Mouse (Mus musculus): Measurements from ENCODE around the gene Ncoa1.

The Ncoa1 gene

DNA sequence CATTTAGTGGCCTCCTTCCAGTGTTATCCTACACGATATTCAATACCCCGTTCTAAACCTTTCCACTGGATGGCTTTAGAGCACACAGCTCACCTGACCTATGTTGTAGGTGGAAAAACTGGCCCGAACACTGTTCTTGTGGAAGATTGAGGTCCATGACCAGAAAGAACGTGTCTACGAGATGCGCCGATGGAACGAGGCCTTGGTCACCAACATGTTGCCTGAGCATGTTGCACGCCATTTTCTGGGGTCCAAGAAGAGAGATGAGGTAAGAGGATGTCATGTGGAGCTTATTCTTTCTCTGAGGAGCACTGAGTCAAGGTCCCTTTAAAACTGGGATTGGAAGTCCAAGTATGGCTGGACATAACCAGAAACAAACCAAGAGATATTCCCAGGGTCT is 267.8 kb downstream of the Ncoa1 start:
- H3K36me3 ChIP-seq (ENCODE audit: control insufficient read depth, insufficient read depth, low read length, poor library complexity, severe bottlenecking): peaks cover 2% of the 10 kb centered on the region
- DNase-seq (ENCODE audit: low read depth, low spot score): no peak
- no peaks in the 10 kb centered on the region for H3K27me3 ChIP-seq (ENCODE audit: control insufficient read depth, insufficient read depth, low read length, poor library complexity, severe bottlenecking)

DNA sequence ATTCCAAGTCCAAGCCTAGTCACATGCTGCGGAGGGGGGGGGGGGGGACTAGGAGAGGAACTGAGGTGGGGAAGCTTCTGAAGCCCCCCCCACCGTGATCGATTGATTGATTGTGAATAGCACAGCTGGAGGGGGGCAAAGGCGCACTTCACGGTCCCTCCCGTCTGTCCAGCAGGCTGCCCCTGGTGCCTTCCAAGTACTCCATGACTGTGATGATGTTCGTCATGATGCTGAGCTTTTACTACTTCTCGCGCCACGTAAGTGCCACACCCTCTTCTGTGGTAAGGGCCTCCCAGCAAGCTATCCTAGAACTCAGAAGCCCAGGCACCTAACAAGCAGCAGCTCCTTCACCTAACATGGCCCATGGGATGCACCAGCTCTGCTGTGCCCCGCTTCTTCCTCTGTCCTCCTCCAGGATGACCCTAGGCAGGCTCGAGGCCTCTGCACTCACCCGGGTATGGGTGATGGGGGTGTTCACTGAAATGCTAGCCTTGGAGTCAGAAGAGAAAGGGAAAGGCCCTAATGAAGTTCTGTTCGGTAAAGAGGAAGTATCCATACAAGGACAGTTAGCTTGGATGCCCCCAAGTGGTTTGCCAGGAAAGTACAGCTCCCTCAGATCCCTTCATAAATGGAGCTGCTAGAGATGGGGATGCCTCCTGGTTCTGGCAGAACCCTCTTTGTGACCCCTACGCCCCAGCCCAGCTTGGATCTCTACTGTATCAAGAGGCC is 268.4 kb downstream of the Ncoa1 start:
- H3K36me3 ChIP-seq (ENCODE audit: control insufficient read depth, insufficient read depth, low read length, poor library complexity, severe bottlenecking): peaks cover 2% of the 10 kb centered on the region
- DNase-seq (ENCODE audit: low read depth, low spot score): peak; percentile 78
- no peaks in the 10 kb centered on the region for H3K27me3 ChIP-seq (ENCODE audit: control insufficient read depth, insufficient read depth, low read length, poor library complexity, severe bottlenecking)

DNA sequence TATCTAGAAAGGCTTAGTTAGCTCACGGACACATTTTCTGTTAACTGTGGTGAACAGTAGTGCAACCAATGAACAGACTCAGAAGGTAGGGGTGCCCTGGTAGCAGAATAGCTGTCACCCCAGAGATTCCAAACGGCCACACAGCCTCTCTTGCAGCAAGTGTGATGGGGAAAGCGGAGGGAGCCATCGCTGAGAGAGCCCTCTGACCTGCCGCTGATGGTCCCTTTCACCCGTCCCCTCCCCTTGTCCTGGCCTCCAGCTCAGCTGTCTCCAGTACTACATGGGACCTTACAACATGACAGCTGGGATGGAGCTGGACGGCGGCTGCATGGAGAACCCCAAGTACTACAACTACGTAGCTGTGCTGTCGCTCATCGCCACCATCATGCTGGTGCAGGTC is 270.9 kb downstream of the Ncoa1 start:
- DNase-seq (ENCODE audit: low read depth, low spot score): no peak
- Histone ChIP-seq H3K27me3 (ENCODE audit: control insufficient read depth, insufficient read depth, low read length, poor library complexity, severe bottlenecking) (no peaks in the 10 kb centered on the region), H3K36me3 (ENCODE audit: control insufficient read depth, insufficient read depth, low read length, poor library complexity, severe bottlenecking) (no peaks in the 10 kb centered on the region)

DNA sequence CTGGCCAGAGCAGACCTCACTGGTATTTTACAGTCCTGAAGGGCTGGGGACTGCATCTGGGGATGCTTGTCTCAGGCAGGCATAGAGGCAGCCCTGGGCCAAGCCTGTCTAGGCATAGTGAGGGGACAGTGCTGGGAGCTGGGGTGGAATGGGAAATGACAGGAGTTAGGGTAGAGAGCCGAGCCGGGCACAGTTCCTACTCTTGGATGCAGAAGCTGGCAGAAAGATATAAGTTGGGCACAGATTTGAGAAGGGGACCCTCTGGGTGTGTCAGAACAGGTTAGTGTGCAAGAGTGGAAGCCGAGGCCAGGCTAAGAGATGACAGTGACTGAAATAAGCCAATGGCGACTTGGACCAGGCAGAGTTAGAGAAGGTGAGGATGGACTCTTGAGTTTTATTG is 274.8 kb downstream of the Ncoa1 start:
- H3K27me3 ChIP-seq (ENCODE audit: control insufficient read depth, insufficient read depth, low read length, poor library complexity, severe bottlenecking): no peaks in the 10 kb centered on the region
- DNase-seq (ENCODE audit: low read depth, low spot score): no peak
- no peaks in the 10 kb centered on the region for H3K36me3 ChIP-seq (ENCODE audit: control insufficient read depth, insufficient read depth, low read length, poor library complexity, severe bottlenecking)

DNA sequence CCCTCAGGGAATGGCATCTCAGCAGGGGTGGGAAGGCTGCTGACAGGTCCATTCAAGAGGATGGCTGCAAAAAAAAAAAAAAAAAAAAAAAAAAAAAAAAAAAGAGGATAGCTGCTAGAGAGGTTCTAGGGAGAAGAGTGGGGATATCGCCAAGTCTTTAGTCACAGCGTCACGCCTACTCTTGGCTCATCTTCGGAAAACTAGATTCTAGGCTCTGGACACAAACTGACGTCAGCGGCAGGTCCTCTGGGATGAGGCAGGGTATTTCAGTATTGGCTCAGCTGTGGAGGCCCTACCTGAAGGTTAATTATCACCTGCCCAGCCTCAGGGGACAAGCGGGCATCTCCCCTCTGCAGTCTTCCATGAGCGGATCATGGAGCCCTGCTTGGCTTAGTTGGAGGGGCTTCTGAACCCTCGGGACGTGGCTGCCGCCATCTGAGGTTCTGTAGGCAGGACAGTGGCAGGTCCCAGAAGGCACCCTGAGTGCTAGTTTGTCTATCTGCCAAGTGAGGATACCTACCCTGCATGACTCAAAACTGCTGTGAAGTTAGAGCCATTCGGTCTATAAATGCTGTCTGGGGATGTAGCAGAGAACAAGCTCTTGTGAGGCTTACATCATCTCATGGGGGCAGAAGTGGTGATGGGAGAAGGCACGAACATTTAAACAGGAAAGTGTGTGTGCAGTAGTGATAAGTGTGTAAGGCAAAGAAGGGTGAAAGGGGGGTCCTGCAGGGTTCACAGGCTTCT is 275.4 kb downstream of the Ncoa1 start:
- H3K27me3 ChIP-seq (ENCODE audit: control insufficient read depth, insufficient read depth, low read length, poor library complexity, severe bottlenecking): no peaks in the 10 kb centered on the region
- no peaks in the 10 kb centered on the region for H3K36me3 ChIP-seq (ENCODE audit: control insufficient read depth, insufficient read depth, low read length, poor library complexity, severe bottlenecking)
- no peak for DNase-seq (ENCODE audit: low read depth, low spot score)

DNA sequence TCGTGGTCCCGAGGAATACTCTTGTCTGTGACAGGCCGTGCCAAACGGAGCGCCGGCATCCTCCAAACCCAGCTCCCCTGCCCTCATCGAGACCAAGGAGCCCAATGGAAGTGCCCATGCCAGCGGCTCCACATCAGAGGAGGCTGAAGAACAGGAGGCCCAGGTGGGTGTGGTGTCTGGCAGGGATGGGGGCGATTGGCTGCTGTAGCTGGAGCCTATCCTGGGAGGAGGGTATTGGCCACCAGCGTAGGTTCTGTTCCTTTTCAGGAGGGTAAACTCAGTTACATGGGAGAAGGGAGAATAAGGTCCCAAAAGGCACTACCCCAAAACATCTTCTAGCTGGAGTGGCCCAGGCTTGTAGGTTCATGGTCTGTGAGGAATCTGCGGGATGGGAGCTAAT is 277.7 kb downstream of the Ncoa1 start:
- no peaks in the 10 kb centered on the region for H3K36me3 ChIP-seq (ENCODE audit: control insufficient read depth, insufficient read depth, low read length, poor library complexity, severe bottlenecking)
- no peaks in the 10 kb centered on the region for H3K27me3 ChIP-seq (ENCODE audit: control insufficient read depth, insufficient read depth, low read length, poor library complexity, severe bottlenecking)
- no peak for DNase-seq (ENCODE audit: low read depth, low spot score)

DNA sequence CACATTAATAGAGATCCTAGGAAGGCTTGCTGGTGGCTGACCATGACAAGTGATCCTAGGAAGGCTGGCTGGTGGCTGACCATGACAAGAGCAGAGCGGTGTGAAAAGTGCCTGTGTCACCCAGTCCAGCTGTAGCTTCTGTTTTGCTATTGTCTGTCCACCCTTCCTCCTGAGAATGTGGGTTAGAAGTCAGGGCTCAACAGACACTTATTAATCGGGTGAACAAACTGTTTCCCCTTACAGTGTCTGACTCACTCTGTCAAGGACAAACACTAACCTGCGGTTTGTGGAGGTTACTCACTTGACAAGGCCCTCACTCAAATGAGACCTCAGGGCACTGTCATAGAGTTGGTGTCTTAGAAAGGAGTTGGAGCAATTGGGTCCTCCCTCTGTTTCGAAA is 278.3 kb downstream of the Ncoa1 start:
- no peaks in the 10 kb centered on the region for H3K27me3 ChIP-seq (ENCODE audit: control insufficient read depth, insufficient read depth, low read length, poor library complexity, severe bottlenecking)
- no peak for DNase-seq (ENCODE audit: low read depth, low spot score)
- H3K36me3 ChIP-seq (ENCODE audit: control insufficient read depth, insufficient read depth, low read length, poor library complexity, severe bottlenecking): no peaks in the 10 kb centered on the region
